Mouse (Mus musculus) bone marrow, adult 2 months (tissue): ENCODE measurements at regions not wholly inside any gene's neighbourhood (a gene's known extent, or its start where the extent isn't known, plus 50 kb on each side); places are given as distances from the start of the nearest gene placed in this dataset.
"Not testable (repeated sequence)": the region's sequence is repeated elsewhere in the genome, so short reads cannot be mapped to it uniquely, and the experiment has no call there.

Source experiments
- H3K27ac ChIP-seq: fragments of 200-500 bp; 2 replicates; pipeline ENCODE4 v1.5.1; 2012; ENCODE audit warnings: low read depth, mild to moderate bottlenecking, control low read depth, inconsistent platforms, low read length; ENCODE audit not compliant: control insufficient read depth, poor library complexity, insufficient read depth
- H3K4me1 ChIP-seq: fragments of 200-500 bp; 2 replicates; pipeline ENCODE4 v1.6.1; 2011; ENCODE audit warnings: low read length; ENCODE audit not compliant: control insufficient read depth, insufficient read depth
- H3K4me3 ChIP-seq: fragments of 200-500 bp; replicated peaks from 2 replicates; pipeline ENCODE3; 2011; ENCODE audit warnings: mild to moderate bottlenecking, low read depth, low read length, control low read depth; ENCODE audit not compliant: control insufficient read depth
- CTCF ChIP-seq: fragments of 200-500 bp; IDR thresholded peaks from 2 replicates; pipeline ENCODE4 v1.5.1; 2011; ENCODE audit warnings: low read length, control low read depth; ENCODE audit not compliant: control insufficient read depth, insufficient read depth
- POLR2A ChIP-seq: fragments of 200-500 bp; IDR thresholded peaks from 2 replicates; pipeline ENCODE4 v1.6.1; 2011; ENCODE audit warnings: low read depth, mild to moderate bottlenecking, control low read depth, low read length, borderline replicate concordance; ENCODE audit not compliant: control insufficient read depth
- WGBS: fragments of 180-500 bp; shearing (Covaris S2); methylation state at CpG from one replicate; pipeline ENCODE4 v1.1.7; 2018; 5-methylcytosine and 5-hydroxymethylcytosine counted together

DNA sequence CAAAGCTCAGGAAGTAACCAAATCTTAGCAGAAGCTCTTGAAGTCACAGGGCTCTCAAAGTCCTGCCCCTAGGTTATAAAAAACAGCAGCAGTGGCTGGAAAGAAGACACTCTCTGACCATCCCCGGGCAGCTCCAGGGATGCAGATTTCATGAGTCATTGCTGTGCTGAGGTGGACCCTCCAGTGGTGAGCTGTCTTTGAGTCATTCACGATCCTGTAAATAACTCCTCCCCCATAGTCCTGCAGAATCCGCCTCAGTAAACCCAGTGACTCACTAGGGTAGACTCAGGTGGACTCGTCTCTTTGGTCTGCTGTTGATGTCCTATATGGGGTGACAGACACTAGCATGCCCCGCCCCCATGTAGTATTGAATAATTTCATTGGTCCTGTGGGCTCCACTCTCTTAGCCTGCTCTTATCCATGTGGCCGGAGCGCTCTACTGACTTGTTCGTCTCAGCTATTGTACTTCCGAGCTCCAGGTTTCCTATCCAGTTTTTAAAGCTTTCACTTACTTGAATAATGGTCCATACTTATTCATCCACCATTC lies 164.1 kb upstream of the Hs6st1 start:
- no peak for TF ChIP-seq POLR2A
- no peak for TF ChIP-seq CTCF
- 86% methylated on average over 9 of the region's 9 CpGs for WGBS
- Histone ChIP-seq H3K4me1 (no peaks in the 10 kb centered on the region), H3K4me3 (no peak overlapping the region), H3K27ac (no peak overlapping the region)

DNA sequence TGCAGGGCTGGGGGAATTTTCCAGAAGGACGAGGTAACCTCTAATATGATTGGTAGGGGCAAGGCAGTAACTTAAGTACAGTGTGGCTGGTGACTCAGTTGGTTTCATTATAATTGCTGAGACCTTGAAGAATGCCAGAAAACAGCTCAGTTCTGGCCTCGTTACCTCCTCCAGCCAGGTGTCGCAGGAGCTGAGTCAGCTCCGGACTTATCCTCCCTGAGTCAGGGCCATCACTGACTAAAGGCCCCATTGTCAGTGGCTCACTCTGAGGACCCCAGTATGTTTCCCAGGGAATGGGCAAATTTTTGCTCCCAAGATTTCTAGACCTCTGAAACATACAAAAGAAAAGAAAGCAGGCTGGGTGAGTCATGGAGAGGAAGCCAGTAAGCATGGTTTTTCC lies 154.6 kb upstream of the Hs6st1 start:
- no peak overlapping the region for H3K27ac ChIP-seq
- H3K4me1 ChIP-seq = no peaks in the 10 kb centered on the region; the same call in 1 of the 2 replicates
- H3K4me3 ChIP-seq = no peak overlapping the region
- TF ChIP-seq CTCF (no peak), POLR2A (no peak)
- WGBS = 82% methylated on average over 4 of the region's 4 CpGs

DNA sequence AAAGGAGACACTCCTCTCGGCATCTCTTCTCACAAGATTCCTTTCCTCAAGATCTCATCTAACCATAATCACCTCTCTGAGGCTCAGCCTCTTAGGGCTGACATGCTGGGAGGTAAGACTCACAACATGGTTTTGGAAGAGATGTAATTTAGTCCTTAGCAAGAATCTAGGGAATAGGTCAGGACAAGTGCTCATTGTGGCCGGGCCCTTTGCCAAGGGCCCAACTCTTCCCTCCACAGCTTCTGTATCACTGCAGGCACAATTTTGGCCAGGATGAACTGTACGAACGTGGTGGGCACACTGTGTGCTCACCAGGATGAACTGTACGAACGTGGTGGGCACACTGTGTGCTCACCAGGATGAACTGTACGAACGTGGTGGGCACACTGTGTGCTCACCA lies 154.0 kb upstream of the Hs6st1 start:
- not testable (repeated sequence) for H3K4me1 ChIP-seq, H3K4me3 ChIP-seq, H3K27ac ChIP-seq
- 90% methylated on average over 8 of the region's 8 CpGs for WGBS

- Histone ChIP-seq H3K4me1 (no peaks in the 10 kb centered on the region; the same call in 1 of the 2 replicates), H3K4me3 (no peak overlapping the region), H3K27ac (no peak overlapping the region)
- 76% methylated on average over 6 of the region's 6 CpGs for WGBS
- no peak for TF ChIP-seq POLR2A
- no peak for TF ChIP-seq CTCF
Observed at GRCm38 (mm10) chr1:35915526-35915925, 152.7 kb upstream of the Hs6st1 start.

GRCm38 (mm10) chr1:35919840-35920734 lies 148.1 kb upstream of the Hs6st1 start:
- H3K27ac ChIP-seq = no peak overlapping the region

DNA sequence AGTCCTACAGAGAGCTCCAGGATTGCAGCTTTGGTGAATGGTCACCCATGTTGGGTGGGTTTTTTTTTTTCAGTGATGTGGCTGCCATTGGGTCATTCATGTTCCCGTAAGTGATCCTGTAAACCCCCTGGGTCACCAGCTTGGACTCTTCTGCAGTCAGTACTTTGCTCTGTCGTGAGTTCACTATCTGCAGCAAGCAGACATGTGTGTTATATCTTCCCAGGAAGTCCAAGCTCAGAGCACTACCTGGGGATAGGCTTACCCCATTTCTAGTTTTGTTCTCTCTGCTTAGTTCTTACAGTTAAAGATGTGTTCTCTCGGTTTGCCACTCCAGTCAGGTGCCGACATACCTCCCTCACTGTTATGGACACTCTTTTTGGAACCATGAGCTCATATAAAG lies 143.4 kb upstream of the Hs6st1 start:
- Histone ChIP-seq H3K4me1 (no peaks in the 10 kb centered on the region), H3K4me3 (no peak overlapping the region), H3K27ac (no peak overlapping the region)
- TF ChIP-seq CTCF (no peak), POLR2A (no peak)
- 59% methylated on average over 4 of the region's 4 CpGs for whole genome bisulfite sequencing

More at GRCm38 (mm10) chr1:35919840-35920734, 148.1 kb upstream of the Hs6st1 start:
- TF ChIP-seq CTCF (no peak), POLR2A (no peak)
- H3K4me3 ChIP-seq = no peak overlapping the region
- no peaks in the 10 kb centered on the region; the same call in 1 of the 2 replicates for H3K4me1 ChIP-seq
- WGBS = 79% methylated on average over 12 of the region's 12 CpGs

GRCm38 (mm10) chr1:35925301-35925700 lies 142.9 kb upstream of the Hs6st1 start:
- no peaks in the 10 kb centered on the region for H3K4me1 ChIP-seq
- no peak overlapping the region for H3K4me3 ChIP-seq
- WGBS = 36% methylated on average over 4 of the region's 4 CpGs
- no peak overlapping the region for H3K27ac ChIP-seq
- TF ChIP-seq POLR2A (no peak), CTCF (no peak)

DNA sequence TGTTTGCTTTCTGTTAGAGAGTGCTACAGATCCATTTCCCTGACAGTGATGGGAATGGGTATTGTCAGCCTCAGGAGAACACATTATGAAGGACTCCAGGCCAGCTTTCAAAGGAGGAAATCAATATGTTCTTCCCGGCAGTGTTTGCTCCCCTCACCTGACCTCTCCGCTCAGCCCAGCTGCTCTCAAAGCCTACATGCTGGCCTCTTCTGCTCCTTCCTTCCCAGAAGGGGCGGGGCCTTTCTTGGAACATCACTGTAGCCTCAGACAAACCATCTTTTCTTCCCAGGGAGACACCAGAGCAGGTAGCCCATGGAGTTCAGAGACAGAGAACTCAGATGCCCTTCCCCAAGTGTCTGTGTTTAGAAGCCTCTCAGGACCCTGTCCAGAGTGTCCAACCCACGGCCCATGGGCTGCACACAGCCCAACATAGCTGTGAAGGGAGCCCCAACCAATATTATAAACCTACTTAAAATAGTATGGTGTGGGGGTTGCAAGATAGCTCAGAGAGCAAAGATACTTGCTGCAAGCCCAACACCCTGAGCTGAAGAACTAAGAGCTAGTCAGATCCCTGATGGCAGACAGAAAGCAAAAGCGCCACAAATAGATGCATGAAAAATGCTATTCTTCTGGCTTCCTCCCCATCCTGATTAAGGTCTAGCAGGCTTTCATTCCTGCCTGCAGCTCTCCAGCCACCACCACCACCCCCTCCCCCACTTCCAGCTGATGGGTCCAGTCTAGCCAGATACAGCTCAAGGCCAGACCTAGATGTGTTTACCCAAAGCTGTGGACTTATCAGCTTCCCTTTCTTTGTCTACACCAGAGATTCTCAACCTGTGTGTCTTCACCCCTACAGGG lies 141.8 kb upstream of the Hs6st1 start:
- TF ChIP-seq CTCF = no peak
- no peak for TF ChIP-seq POLR2A
- WGBS = 72% methylated on average over 5 of the region's 5 CpGs
- no peaks in the 10 kb centered on the region for H3K4me1 ChIP-seq
- H3K27ac ChIP-seq = no peak overlapping the region
- no peak overlapping the region for H3K4me3 ChIP-seq
